Mouse (Mus musculus) ES-E14 (cell line): ENCODE measurements around the gene Slc39a13. TPM values are rescaled to one million over a fixed set of nuclear protein-coding genes. Genes with fewer than 3 reads are reported as not detected.
"Not testable (repeated sequence)": the region's sequence is repeated elsewhere in the genome, so short reads cannot be mapped to it uniquely, and the experiment has no call there.

Source experiments
- DNase-seq: peaks from one replicate; pipeline ENCODE4 v3.0.0-alpha.2; 2013; ENCODE audit warnings: low read depth, low spot score
- H3K27ac ChIP-seq: 2 replicates; pipeline ENCODE4 v1.5.1; 2012; ENCODE audit warnings: low read depth, mild to moderate bottlenecking, low read length, moderate library complexity, mixed read lengths; ENCODE audit not compliant: poor library complexity, insufficient read depth, severe bottlenecking
- H3K36me3 ChIP-seq: 2 replicates; pipeline ENCODE4 v1.6.1; 2012; ENCODE audit warnings: mild to moderate bottlenecking, low read length, moderate library complexity, mixed read lengths; ENCODE audit not compliant: control insufficient read depth, poor library complexity, insufficient read depth, severe bottlenecking
- H3K4me1 ChIP-seq, 2 experiments: fragments of 150-350 bp in 1 of 2; sonication (generic) in 1 of 2; 2 replicates each; pipeline ENCODE4 v1.6.1; 2012; ENCODE audit warnings: low read length in 2 of 2, mild to moderate bottlenecking in 1 of 2, mixed read lengths in 1 of 2; ENCODE audit not compliant: control insufficient read depth in 2 of 2, insufficient read depth in 2 of 2, poor library complexity in 1 of 2
- H3K4me3 ChIP-seq, 2 experiments: fragments of 150-350 bp in 1 of 2; sonication (generic) in 1 of 2; 2 replicates each; pipeline ENCODE4 v1.5.1; 2012; ENCODE audit warnings: low read length in 2 of 2, low read depth in 1 of 2, mild to moderate bottlenecking in 1 of 2, mixed read lengths in 1 of 2; ENCODE audit not compliant: insufficient read depth in 1 of 2, poor library complexity in 1 of 2, severe bottlenecking in 1 of 2
- H3K9ac ChIP-seq: 2 replicates; pipeline ENCODE4 v1.6.1; 2012; ENCODE audit warnings: low read depth, mild to moderate bottlenecking, low read length, mixed read lengths; ENCODE audit not compliant: poor library complexity, insufficient read depth, severe bottlenecking
- H3K9me3 ChIP-seq: fragments of 150-350 bp; sonication (generic); 2 replicates; pipeline ENCODE4 v1.6.1; 2012; ENCODE audit warnings: low read depth, mild to moderate bottlenecking, low read length; ENCODE audit not compliant: control insufficient read depth, insufficient read depth
- CHD2 ChIP-seq: IDR thresholded peaks from 2 replicates; pipeline ENCODE4 v1.6.1; 2014; ENCODE audit warnings: mild to moderate bottlenecking, low read depth, low read length, inconsistent platforms
- HCFC1 ChIP-seq: IDR thresholded peaks from 2 replicates; pipeline ENCODE4 v1.6.1; 2012; ENCODE audit warnings: low read length, inconsistent platforms, borderline replicate concordance; ENCODE audit not compliant: insufficient read depth
- MAFK ChIP-seq: IDR thresholded peaks from 2 replicates; pipeline ENCODE4 v1.6.1; 2014; ENCODE audit warnings: mild to moderate bottlenecking, low read depth, low read length, inconsistent platforms; ENCODE audit not compliant: insufficient read depth
- ZC3H11A ChIP-seq: IDR thresholded peaks from 2 replicates; pipeline ENCODE4 v1.6.1; 2012; ENCODE audit warnings: low read depth, mild to moderate bottlenecking, inconsistent platforms, low read length, borderline replicate concordance
- ZNF384 ChIP-seq: IDR thresholded peaks from 2 replicates; pipeline ENCODE4 v1.6.1; 2012; ENCODE audit warnings: low read depth, low read length, inconsistent platforms
- in situ Hi-C, 2 experiments: fragments of 600-800 bp; cut with MboI; formaldehyde crosslinking; loops; one replicate each; pipeline ENCODE4 v1.15.1; 2025; ENCODE audit warnings: low sequenced_read_pairs in 2 of 2, inconsistent platforms in 1 of 2; ENCODE audit not compliant: unreplicated experiment in 2 of 2
- total RNA-seq: library from RNA; depleted of rRNA; stranded (reverse); fragments of 300-350 nt; gene quantifications from 2 replicates; pipeline ENCODE4 v1.2.3, GENCODE M21; 2012

The Slc39a13 gene
- total RNA-seq, 1 experiment: 18.3 TPM

DNA sequence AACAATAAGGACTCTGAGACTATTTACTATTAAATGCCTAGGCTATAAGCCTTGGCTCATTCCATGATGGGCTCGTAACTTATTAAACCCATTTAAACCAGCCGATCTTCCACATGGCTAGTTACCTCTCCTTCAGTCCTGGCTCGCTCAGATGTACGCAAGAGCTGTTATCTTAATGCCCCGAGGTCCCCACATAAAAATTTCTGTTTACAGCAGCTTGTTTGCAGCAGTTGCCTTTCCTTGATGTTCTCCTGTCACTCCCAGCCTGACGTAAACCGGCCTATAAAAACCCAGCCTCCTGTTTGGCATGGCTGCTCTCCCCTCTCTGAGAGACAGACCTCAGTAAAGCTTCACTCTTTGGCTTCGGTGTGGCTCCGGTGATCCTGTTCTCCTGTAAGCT lies 22.9 kb downstream of the Slc39a13 start:
- Histone ChIP-seq H3K4me3 (no peak overlapping the region), H3K4me1 (peaks cover 7 to 23% of the 10 kb centered on the region in 2 experiments; a peak in 3 of 4 replicates), H3K9me3 (no peaks in the 10 kb centered on the region), H3K36me3 (no peaks in the 10 kb centered on the region), H3K9ac (no peak overlapping the region), H3K27ac (no peak overlapping the region)
- no peak for DNase-seq
- in situ Hi-C loops: no loop called here
- TF ChIP-seq ZC3H11A (no peak), HCFC1 (no peak), MAFK (no peak), ZNF384 (no peak), CHD2 (no peak)

DNA sequence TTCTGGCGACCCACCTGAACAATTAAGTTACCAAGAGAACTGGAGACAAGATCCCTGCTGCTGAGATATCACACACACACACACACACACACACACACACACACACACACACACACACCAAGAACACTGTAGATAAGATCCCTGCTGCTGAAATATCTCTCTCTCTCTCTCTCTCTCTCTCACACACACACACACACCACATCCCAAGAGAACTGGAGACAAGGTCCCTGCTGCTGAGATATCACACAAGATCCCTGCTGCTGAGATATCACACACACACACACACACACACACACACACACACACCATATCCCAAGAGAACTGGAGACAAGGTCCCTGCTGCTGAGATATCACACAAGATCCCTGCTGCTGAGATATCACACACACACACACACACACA lies 24.4 kb downstream of the Slc39a13 start:
- Histone ChIP-seq H3K9ac (peak overlapping the region; percentile 72; the same call in 1 of the 2 replicates), H3K4me3 (peak overlapping the region in 1 of 2 experiments; percentile 20; a peak in 1 of 4 replicates), H3K27ac (0 out of 2 replicates have a peak overlapping the region, but pooled peaks have one; percentile 40), H3K4me1 (peaks cover 7 to 23% of the 10 kb centered on the region in 2 experiments; a peak in 3 of 4 replicates)
- H3K9me3 ChIP-seq, DNase-seq, in situ Hi-C loops, H3K36me3 ChIP-seq: not testable (repeated sequence)

DNA sequence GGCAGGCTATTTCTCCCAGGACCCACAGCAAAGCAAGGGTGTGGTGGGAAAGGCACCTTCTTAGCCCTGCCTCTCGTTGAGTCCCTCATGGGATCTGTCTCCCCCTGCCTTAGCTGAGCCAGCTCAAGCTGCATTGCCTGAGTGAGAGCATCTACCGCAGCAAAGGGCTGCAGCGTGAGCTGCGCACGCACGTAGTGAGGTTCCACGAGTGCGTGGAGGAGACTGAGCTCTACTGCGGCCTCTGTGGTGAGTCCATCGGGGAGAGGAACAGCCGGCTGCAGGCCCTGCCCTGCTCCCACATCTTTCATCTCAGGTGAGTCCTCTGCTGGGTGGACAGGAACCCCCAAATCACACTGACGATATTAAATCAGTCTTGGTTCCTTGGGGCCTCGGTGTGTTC lies 25.5 kb downstream of the Slc39a13 start:
- in situ Hi-C loops: no loop called here
- H3K27ac ChIP-seq: no peak overlapping the region

DNA sequence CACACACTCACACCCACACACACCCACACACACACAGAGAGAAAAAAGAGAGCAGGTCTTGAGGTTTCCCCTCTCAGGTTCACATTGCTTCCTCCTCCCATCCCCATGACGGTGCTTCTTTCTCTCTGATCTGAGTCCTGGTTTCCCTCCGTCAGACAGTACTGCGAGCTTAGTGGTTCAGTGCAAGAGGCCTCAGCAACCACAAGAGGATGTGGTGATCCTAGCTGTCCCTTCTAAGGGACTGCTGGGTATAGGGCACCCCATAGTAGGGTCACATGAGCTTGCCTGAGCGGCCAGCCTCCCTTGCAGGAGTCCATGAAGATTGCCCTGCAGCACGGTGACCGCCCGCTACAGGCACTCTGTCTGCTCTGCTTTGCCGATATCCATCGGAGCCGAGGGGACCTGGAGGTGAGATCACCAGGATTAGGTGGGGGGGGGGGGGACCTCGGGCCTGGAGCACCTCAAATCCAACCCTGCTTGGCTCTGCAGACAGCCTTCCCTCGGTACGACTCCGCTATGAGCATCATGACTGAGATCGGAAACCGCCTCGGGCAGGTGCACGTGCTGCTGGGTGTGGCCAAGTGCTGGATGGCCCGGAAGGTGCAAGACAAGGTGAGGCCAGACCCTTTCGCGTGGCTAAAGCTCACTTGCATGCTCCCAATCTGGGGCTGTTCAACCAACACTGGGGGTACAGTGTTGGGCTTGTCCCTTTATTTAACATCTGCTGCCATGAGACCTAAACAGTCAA lies 27.4 kb downstream of the Slc39a13 start:
- Histone ChIP-seq H3K9ac (peak overlapping the region; percentile 21; the same call in 1 of the 2 replicates), H3K27ac (no peak overlapping the region), H3K9me3 (no peaks in the 10 kb centered on the region), H3K4me3 (peak overlapping the region in 1 of 2 experiments; percentile 5; a peak in 1 of 4 replicates), H3K4me1 (peaks cover 7 to 19% of the 10 kb centered on the region in 2 experiments; a peak in 3 of 4 replicates), H3K36me3 (no peaks in the 10 kb centered on the region)
- DNase-seq: no peak
- in situ Hi-C loops: no loop called here
- no peak for TF ChIP-seq ZC3H11A
- TF ChIP-seq ZNF384: no peak
- no peak for TF ChIP-seq CHD2
- no peak for TF ChIP-seq HCFC1
- TF ChIP-seq MAFK: no peak

More for the DNA sequence above, 25.5 kb downstream of the Slc39a13 start:
- Histone ChIP-seq H3K9ac (peak overlapping the region; percentile 72; the same call in 1 of the 2 replicates), H3K9me3 (no peaks in the 10 kb centered on the region), H3K36me3 (no peaks in the 10 kb centered on the region), H3K4me3 (peak overlapping the region; percentile 20 to 51), H3K4me1 (peaks cover 7 to 23% of the 10 kb centered on the region in 2 experiments; a peak in 3 of 4 replicates)
- no peak for DNase-seq
- TF ChIP-seq CHD2 (no peak), ZNF384 (no peak), HCFC1 (no peak), MAFK (no peak), ZC3H11A (no peak)

DNA sequence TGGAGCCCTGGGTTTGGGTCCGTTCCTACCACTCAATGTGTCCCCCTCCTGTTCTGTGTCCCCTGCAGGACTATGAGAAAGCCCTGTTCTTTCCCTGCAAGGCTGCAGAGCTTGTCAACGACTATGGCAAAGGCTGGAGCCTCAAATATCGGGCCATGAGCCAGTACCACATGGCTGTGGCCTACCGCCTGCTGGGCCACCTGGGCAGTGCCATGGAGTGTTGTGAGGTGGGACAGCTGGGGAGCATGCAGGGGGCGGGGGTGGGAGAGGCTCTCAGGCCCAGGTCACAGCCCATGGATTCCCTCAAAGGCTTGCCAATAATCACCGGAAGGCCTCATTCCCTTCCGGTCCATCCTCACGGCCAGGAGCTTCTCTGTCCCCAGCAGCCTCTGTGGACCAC lies 28.4 kb downstream of the Slc39a13 start:
- no peak overlapping the region for H3K4me3 ChIP-seq
- TF ChIP-seq ZNF384 (no peak), ZC3H11A (no peak), CHD2 (no peak), HCFC1 (no peak), MAFK (no peak)
- H3K9ac ChIP-seq: no peak overlapping the region
- H3K27ac ChIP-seq: no peak overlapping the region
- in situ Hi-C loops: no loop called here
- no peaks in the 10 kb centered on the region for H3K9me3 ChIP-seq
- H3K36me3 ChIP-seq: no peaks in the 10 kb centered on the region
- no peak for DNase-seq
- H3K4me1 ChIP-seq: peaks cover 7 to 19% of the 10 kb centered on the region in 2 experiments; a peak in 3 of 4 replicates
